19 mouse cellular contexts compared by ENCODE assay signal in genomic region chr1:131080686-131081085, GRCm38 (mm10). TPM values are rescaled to one million over a fixed set of nuclear protein-coding genes. Genes with fewer than 3 reads are reported as not detected.
DNase-seq lines count a peak whose midpoint lies in the region; ATAC-seq lines count a peak whose summit lies in the region.
"Had no signal": no experiment of that assay in that cellular context is flagged by ENCODE, and none has a peak within 500 bp of the region (broad histone marks: within the 10 kb centered on the region; RNA-seq: fewer than 3 reads in every experiment).

No protein-coding gene starts in this region.

- intact Hi-C loops in heart, postnatal 25 days (cut with DNase I) = no loop called here

- H3K27ac ChIP-seq in heart, embryonic 13.5 days (replicated peaks) = peak overlapping the region; percentile 75; the same call in 1 of the 2 replicates
- peak overlapping the region; percentile 93 for H3K27ac ChIP-seq in midbrain, embryonic 12.5 days (replicated peaks)
- no peak overlapping the region for H3K27ac ChIP-seq in midbrain, embryonic 16.5 days (ENCODE audit: low read length)
- no peak overlapping the region for H3K27ac ChIP-seq in liver, embryonic 12.5 days
- H3K27ac ChIP-seq: limb, embryonic 13.5 days; liver, embryonic 15.5 days; macrophage had no signal

- H3K4me3 ChIP-seq in heart, embryonic 13.5 days = no peak overlapping the region
- H3K4me3 ChIP-seq in midbrain, embryonic 12.5 days = no peak overlapping the region
- H3K4me3 ChIP-seq in midbrain, embryonic 16.5 days (ENCODE audit: low read depth, low read length) = no peak overlapping the region
- no peak overlapping the region for H3K4me3 ChIP-seq in liver, embryonic 12.5 days
- H3K4me3 ChIP-seq: heart, embryonic 10.5 days; limb, embryonic 13.5 days; liver, embryonic 15.5 days had no signal

- no peaks in the 10 kb centered on the region for H3K27me3 ChIP-seq in heart, embryonic 13.5 days (replicated peaks)
- H3K27me3 ChIP-seq in midbrain, embryonic 12.5 days = no peaks in the 10 kb centered on the region
- no peaks in the 10 kb centered on the region for H3K27me3 ChIP-seq in midbrain, embryonic 16.5 days (ENCODE audit: control insufficient read depth, insufficient read depth, low read depth, low read length)
- no peaks in the 10 kb centered on the region for H3K27me3 ChIP-seq in liver, embryonic 12.5 days (replicated peaks)
- H3K27me3 ChIP-seq: limb, embryonic 13.5 days; liver, embryonic 15.5 days had no signal

- H3K36me3 ChIP-seq in heart, embryonic 13.5 days = no peaks in the 10 kb centered on the region
- H3K36me3 ChIP-seq in midbrain, embryonic 12.5 days = no peaks in the 10 kb centered on the region
- no peaks in the 10 kb centered on the region for H3K36me3 ChIP-seq in midbrain, embryonic 16.5 days (ENCODE audit: control insufficient read depth, insufficient read depth, low read length)
- H3K36me3 ChIP-seq in liver, embryonic 12.5 days = no peaks in the 10 kb centered on the region
- H3K36me3 ChIP-seq: limb, embryonic 13.5 days; liver, embryonic 15.5 days had no signal

- H3K9me3 ChIP-seq in heart, embryonic 13.5 days = no peaks in the 10 kb centered on the region
- no peaks in the 10 kb centered on the region for H3K9me3 ChIP-seq in midbrain, embryonic 12.5 days
- no peaks in the 10 kb centered on the region for H3K9me3 ChIP-seq in midbrain, embryonic 16.5 days (replicated peaks; ENCODE audit: control insufficient read depth, low read length, poor library complexity, severe bottlenecking)
- H3K9me3 ChIP-seq in liver, embryonic 12.5 days (replicated peaks) = no peaks in the 10 kb centered on the region
- H3K9me3 ChIP-seq: heart, embryonic 10.5 days; liver, embryonic 15.5 days had no signal

- 61% methylated on average over 1 of the region's 1 CpGs for WGBS in heart, embryonic 13.5 days
- 93% methylated on average over 1 of the region's 1 CpGs for WGBS in midbrain, embryonic 12.5 days
- whole genome bisulfite sequencing in midbrain, embryonic 16.5 days = 100% methylated on average over 1 of the region's 1 CpGs
- 85% methylated on average over 1 of the region's 1 CpGs for WGBS in liver, embryonic 12.5 days (ENCODE audit: insufficient replicate concordance)

- peaks cover 99% of the 10 kb centered on the region for H3K4me1 ChIP-seq in heart, embryonic 13.5 days
- H3K4me1 ChIP-seq in midbrain, embryonic 12.5 days = peaks cover 89% of the 10 kb centered on the region
- peaks cover 30% of the 10 kb centered on the region for H3K4me1 ChIP-seq in midbrain, embryonic 16.5 days (ENCODE audit: control insufficient read depth, insufficient read depth, low read length)
- peaks cover 86% of the 10 kb centered on the region for H3K4me1 ChIP-seq in liver, embryonic 12.5 days

- no peak overlapping the region for H3K9ac ChIP-seq in heart, embryonic 13.5 days
- H3K9ac ChIP-seq in midbrain, embryonic 12.5 days (replicated peaks) = no peak overlapping the region
- no peak overlapping the region for H3K9ac ChIP-seq in midbrain, embryonic 16.5 days (ENCODE audit: low read depth, low read length)
- no peak overlapping the region for H3K9ac ChIP-seq in liver, embryonic 12.5 days
- H3K9ac ChIP-seq: limb, embryonic 13.5 days; liver, embryonic 15.5 days had no signal

- no peak for DNase-seq in heart, postnatal 25 days (ENCODE audit: low spot score)
- peak; percentile 77 for DNase-seq in CD4-positive, CD25-positive, alpha-beta regulatory T cell, adult 2 months (ENCODE audit: low read depth, low spot score)
- peak; percentile 72 for DNase-seq in T-cell, adult 2 months (ENCODE audit: low spot score)
- no peak for DNase-seq in spleen, postnatal 36 days (ENCODE audit: low spot score in 2 of 2)
- DNase-seq: adrenal gland, adult 8-10 months; cerebellum, adult 11 months; cerebellum, postnatal 14 days; embryo, embryonic 11 days; kidney, postnatal 4 days; right cerebral cortex, postnatal 25 days had no signal

- no peak overlapping the region for H3K4me2 ChIP-seq in heart, embryonic 13.5 days
- no peak overlapping the region for H3K4me2 ChIP-seq in midbrain, embryonic 12.5 days (replicated peaks)
- H3K4me2 ChIP-seq in midbrain, embryonic 16.5 days (ENCODE audit: low read length) = no peak overlapping the region
- H3K4me2 ChIP-seq in liver, embryonic 12.5 days = no peak overlapping the region
- H3K4me2 ChIP-seq: limb, embryonic 13.5 days; liver, embryonic 15.5 days had no signal

- ATAC-seq in heart, embryonic 13.5 days (ENCODE audit: extremely low read depth, insufficient number of reproducible peaks, low FRiP score, low TSS enrichment) = no peak
- no peak for ATAC-seq in midbrain, embryonic 12.5 days (ENCODE audit: low FRiP score, low read depth)
- ATAC-seq in midbrain, embryonic 16.5 days = no peak
- ATAC-seq in liver, embryonic 12.5 days = no peak

RNA-seq across cellular contexts. Expression of gene Mapkapk2, which starts 16.9 kb away (rescaled TPM):
- polyA plus RNA-seq in heart, embryonic 13.5 days (2015; fragmentation: Nextera tagmentation; extraction: Ambion mirVana) = 60.0 and 62.0 TPM in 2 replicates
- total RNA-seq in heart, postnatal 25 days (2021) = 100 to 1,000 TPM; 264 to 283 TPM
- polyA plus RNA-seq in midbrain, embryonic 12.5 days (2016; fragmentation: Nextera tagmentation; extraction: Ambion mirVana) = 69.5 and 76.4 TPM in 2 replicates
- 12.6 and 14.9 TPM in 2 replicates for polyA plus RNA-seq in midbrain, embryonic 16.5 days (2015; fragmentation: Nextera tagmentation; extraction: Ambion mirVana)
- 25.7 and 27.0 TPM in 2 replicates for polyA plus RNA-seq in liver, embryonic 12.5 days (2016; fragmentation: Nextera tagmentation; extraction: Ambion mirVana)

RNA-seq across cellular contexts. Expression of gene Dyrk3, which starts 57.5 kb away (rescaled TPM):
- 3.2 and 4.5 TPM in 2 replicates for polyA plus RNA-seq in heart, embryonic 13.5 days (2015; fragmentation: Nextera tagmentation; extraction: Ambion mirVana)
- total RNA-seq in heart, postnatal 25 days (2021) = under 1 TPM; 0.25 to 0.29 TPM
- 18.7 and 21.5 TPM in 2 replicates for polyA plus RNA-seq in midbrain, embryonic 12.5 days (2016; fragmentation: Nextera tagmentation; extraction: Ambion mirVana)
- polyA plus RNA-seq in midbrain, embryonic 16.5 days (2015; fragmentation: Nextera tagmentation; extraction: Ambion mirVana) = 14.1 and 17.4 TPM in 2 replicates
- 17.6 and 17.7 TPM in 2 replicates for polyA plus RNA-seq in liver, embryonic 12.5 days (2016; fragmentation: Nextera tagmentation; extraction: Ambion mirVana)
- total RNA-seq: gastrocnemius, adult 8-10 months had no signal

Comparison
In these comparisons a context has a peak if more than half of its experiments do, and no peak if none do; other contexts are left out.
1. H3K27ac ChIP-seq: peak in heart, embryonic 13.5 days (single experiment) and midbrain, embryonic 12.5 days (single experiment); none in midbrain, embryonic 16.5 days (single experiment) and liver, embryonic 12.5 days (single experiment).
2. DNase-seq: peak in CD4-positive, CD25-positive, alpha-beta regulatory T cell, adult 2 months (single experiment) and T-cell, adult 2 months (single experiment); none in heart, postnatal 25 days (single experiment) and spleen, postnatal 36 days (0 of 2).